ENCODE assay signal across 19 mouse cellular contexts in genomic region chr4:140204775-140205174, GRCm38 (mm10). TPM values are rescaled to one million over a fixed set of nuclear protein-coding genes. Genes with fewer than 3 reads are reported as not detected.
DNase-seq lines count a peak whose midpoint lies in the region; ATAC-seq lines count a peak whose summit lies in the region.
"Had no signal": no experiment of that assay in that cellular context is flagged by ENCODE, and none has a peak within 500 bp of the region (broad histone marks: within the 10 kb centered on the region; RNA-seq: fewer than 3 reads in every experiment).

No protein-coding gene starts in this region.

- no peaks in the 10 kb centered on the region for H3K36me3 ChIP-seq in hindbrain, embryonic 12.5 days
- H3K36me3 ChIP-seq in hindbrain, embryonic 10.5 days = no peaks in the 10 kb centered on the region
- H3K36me3 ChIP-seq in midbrain, embryonic 13.5 days = no peaks in the 10 kb centered on the region
- no peaks in the 10 kb centered on the region for H3K36me3 ChIP-seq in midbrain, embryonic 16.5 days (ENCODE audit: control insufficient read depth, insufficient read depth, low read length)
- H3K36me3 ChIP-seq: embryonic facial prominence, embryonic 13.5 days; embryonic facial prominence, embryonic 15.5 days; forebrain, embryonic 10.5 days; forebrain, embryonic 12.5 days had no signal

- 0 out of 2 replicates have a peak overlapping the region, but pooled peaks have one; percentile 23 for H3K27ac ChIP-seq in hindbrain, embryonic 12.5 days
- no peak overlapping the region for H3K27ac ChIP-seq in hindbrain, embryonic 10.5 days
- 0 out of 2 replicates have a peak overlapping the region, but pooled peaks have one; percentile 17 for H3K27ac ChIP-seq in midbrain, embryonic 13.5 days
- H3K27ac ChIP-seq in midbrain, embryonic 16.5 days (ENCODE audit: low read length) = no peak overlapping the region; the same call in 1 of the 2 replicates
- H3K27ac ChIP-seq: embryonic facial prominence, embryonic 13.5 days; embryonic facial prominence, embryonic 15.5 days; forebrain, embryonic 10.5 days; forebrain, embryonic 12.5 days had no signal

- WGBS in hindbrain, embryonic 12.5 days = 88% methylated on average over 10 of the region's 10 CpGs
- WGBS in hindbrain, embryonic 10.5 days = 92% methylated on average over 10 of the region's 10 CpGs
- WGBS in midbrain, embryonic 13.5 days = 84% methylated on average over 10 of the region's 10 CpGs
- 86% methylated on average over 10 of the region's 10 CpGs for WGBS in midbrain, embryonic 16.5 days

- no peak overlapping the region for H3K9ac ChIP-seq in hindbrain, embryonic 12.5 days
- no peak overlapping the region for H3K9ac ChIP-seq in midbrain, embryonic 13.5 days (replicated peaks)
- H3K9ac ChIP-seq in midbrain, embryonic 16.5 days (ENCODE audit: low read depth, low read length) = no peak overlapping the region
- H3K9ac ChIP-seq: embryonic facial prominence, embryonic 13.5 days; embryonic facial prominence, embryonic 15.5 days; forebrain, embryonic 12.5 days had no signal

- peaks cover 19% of the 10 kb centered on the region for H3K4me1 ChIP-seq in hindbrain, embryonic 12.5 days
- peaks cover 38% of the 10 kb centered on the region for H3K4me1 ChIP-seq in hindbrain, embryonic 10.5 days (replicated peaks)
- H3K4me1 ChIP-seq in midbrain, embryonic 13.5 days (replicated peaks) = peaks cover 32% of the 10 kb centered on the region
- H3K4me1 ChIP-seq in midbrain, embryonic 16.5 days (ENCODE audit: control insufficient read depth, insufficient read depth, low read length) = peaks cover 9% of the 10 kb centered on the region
- H3K4me1 ChIP-seq: embryonic facial prominence, embryonic 13.5 days; embryonic facial prominence, embryonic 15.5 days had no signal

- no peak overlapping the region for H3K4me2 ChIP-seq in hindbrain, embryonic 12.5 days (replicated peaks)
- no peak overlapping the region for H3K4me2 ChIP-seq in midbrain, embryonic 13.5 days (replicated peaks)
- H3K4me2 ChIP-seq in midbrain, embryonic 16.5 days (ENCODE audit: low read length) = no peak overlapping the region
- H3K4me2 ChIP-seq: embryonic facial prominence, embryonic 13.5 days; embryonic facial prominence, embryonic 15.5 days; forebrain, embryonic 12.5 days had no signal

- H3K9me3 ChIP-seq in hindbrain, embryonic 12.5 days (replicated peaks) = no peaks in the 10 kb centered on the region
- no peaks in the 10 kb centered on the region for H3K9me3 ChIP-seq in hindbrain, embryonic 10.5 days
- H3K9me3 ChIP-seq in midbrain, embryonic 13.5 days = no peaks in the 10 kb centered on the region
- H3K9me3 ChIP-seq in midbrain, embryonic 16.5 days (replicated peaks; ENCODE audit: control insufficient read depth, low read length, poor library complexity, severe bottlenecking) = no peaks in the 10 kb centered on the region
- H3K9me3 ChIP-seq: embryonic facial prominence, embryonic 13.5 days; embryonic facial prominence, embryonic 15.5 days; forebrain, embryonic 12.5 days had no signal

- DNase-seq in cerebellum, postnatal 14 days = peak; percentile 62 to 63
- DNase-seq in cerebellum, postnatal 4 days (ENCODE audit: low spot score in 2 of 2) = no peak
- DNase-seq in hindbrain, embryonic 10.5 days (ENCODE audit: low spot score) = no peak
- DNase-seq: adrenal gland, adult 2 months; adrenal gland, postnatal 10 days; adrenal gland, postnatal 25 days; cerebellum, adult 11 months; cerebellum, adult 18-20 months; cerebellum, adult 9-10 months; embryo, embryonic 11 days had no signal

- H3K27me3 ChIP-seq in hindbrain, embryonic 12.5 days = peaks cover 10% of the 10 kb centered on the region
- peaks cover 11% of the 10 kb centered on the region for H3K27me3 ChIP-seq in hindbrain, embryonic 10.5 days (ENCODE audit: insufficient read depth, poor library complexity, severe bottlenecking)
- no peaks in the 10 kb centered on the region for H3K27me3 ChIP-seq in midbrain, embryonic 13.5 days
- no peaks in the 10 kb centered on the region for H3K27me3 ChIP-seq in midbrain, embryonic 16.5 days (ENCODE audit: control insufficient read depth, insufficient read depth, low read depth, low read length)
- H3K27me3 ChIP-seq: embryonic facial prominence, embryonic 15.5 days; forebrain, embryonic 12.5 days had no signal

- no peak for ATAC-seq in hindbrain, embryonic 12.5 days (ENCODE audit: low FRiP score)
- no peak for ATAC-seq in midbrain, embryonic 13.5 days
- no peak for ATAC-seq in midbrain, embryonic 16.5 days

- no peak overlapping the region for H3K4me3 ChIP-seq in hindbrain, embryonic 12.5 days
- no peak overlapping the region for H3K4me3 ChIP-seq in hindbrain, embryonic 10.5 days
- H3K4me3 ChIP-seq in midbrain, embryonic 13.5 days (replicated peaks) = no peak overlapping the region
- no peak overlapping the region for H3K4me3 ChIP-seq in midbrain, embryonic 16.5 days (ENCODE audit: low read depth, low read length)
- H3K4me3 ChIP-seq: embryonic facial prominence, embryonic 13.5 days; embryonic facial prominence, embryonic 15.5 days; erythroblast, embryonic 14.5 days; forebrain, embryonic 10.5 days; forebrain, embryonic 12.5 days had no signal

RNA-seq across cellular contexts. Expression of gene Igsf21, which starts 41.8 kb away (rescaled TPM):
- polyA plus RNA-seq in hindbrain, embryonic 12.5 days (2016; fragmentation: Nextera tagmentation; extraction: Ambion mirVana) = 14.7 and 15.0 TPM in 2 replicates
- polyA plus RNA-seq in hindbrain, embryonic 10.5 days (2016; fragmentation: Nextera tagmentation; extraction: Ambion mirVana) = 6.7 and 13.8 TPM in 2 replicates
- polyA plus RNA-seq in midbrain, embryonic 13.5 days (2015; fragmentation: Nextera tagmentation; extraction: Ambion mirVana) = 57.0 and 58.9 TPM in 2 replicates
- polyA plus RNA-seq in midbrain, embryonic 16.5 days (2015; fragmentation: Nextera tagmentation; extraction: Ambion mirVana) = 114 and 119 TPM in 2 replicates
- polyA plus RNA-seq: C2C12 had no signal

Comparison
In these comparisons a context has a peak if more than half of its experiments do, and no peak if none do; other contexts are left out.
1. DNase-seq: peak in cerebellum, postnatal 14 days (2 of 2); none in cerebellum, postnatal 4 days (0 of 2) and hindbrain, embryonic 10.5 days (single experiment).
2. H3K27ac ChIP-seq: peak in hindbrain, embryonic 12.5 days (single experiment) and midbrain, embryonic 13.5 days (single experiment); none in hindbrain, embryonic 10.5 days (single experiment) and midbrain, embryonic 16.5 days (single experiment).